Mouse (Mus musculus): ENCODE measurements around the gene Gm20390. TPM values are rescaled to one million over a fixed set of nuclear protein-coding genes. Genes with fewer than 3 reads are reported as not detected.

The Gm20390 gene
- polyA plus RNA-seq, 1 experiment from 2014 or later, result 351 TPM

- no peaks in the 10 kb centered on the region for H3K4me1 ChIP-seq (replicated peaks)
- 96% methylated on average over 3 of the region's 3 CpGs for WGBS
- H3K4me2 ChIP-seq, result no peak overlapping the region
- H3K4me3 ChIP-seq, result no peak overlapping the region
- no peaks in the 10 kb centered on the region for H3K9me3 ChIP-seq
- H3K27me3 ChIP-seq, result no peaks in the 10 kb centered on the region
- no peak overlapping the region for H3K27ac ChIP-seq
- ATAC-seq (ENCODE audit: low FRiP score), result no peak
- no peak overlapping the region for H3K9ac ChIP-seq
- peaks cover 69% of the 10 kb centered on the region for H3K36me3 ChIP-seq
These were observed 56.5 kb downstream of the Gm20390 start for GRCm38 (mm10) chr11:93911603-93912002.

- Histone ChIP-seq H3K36me3 (peaks cover 66% of the 10 kb centered on the region), H3K4me3 (no peak overlapping the region), H3K9ac (no peak overlapping the region), H3K4me2 (no peak overlapping the region), H3K4me1 (replicated peaks) (no peaks in the 10 kb centered on the region), H3K27me3 (no peaks in the 10 kb centered on the region), H3K27ac (no peak overlapping the region), H3K9me3 (no peaks in the 10 kb centered on the region)
- WGBS, result 95% methylated on average over 9 of the region's 9 CpGs
- ATAC-seq (ENCODE audit: low FRiP score), result no peak
These were observed 59.3 kb downstream of the Gm20390 start for GRCm38 (mm10) chr11:93908829-93909228.

- Histone ChIP-seq H3K27ac (no peak overlapping the region), H3K36me3 (peaks cover 60% of the 10 kb centered on the region), H3K4me2 (no peak overlapping the region), H3K27me3 (no peaks in the 10 kb centered on the region), H3K9ac (no peak overlapping the region), H3K9me3 (no peaks in the 10 kb centered on the region), H3K4me1 (replicated peaks) (no peaks in the 10 kb centered on the region), H3K4me3 (no peak overlapping the region)
- no peak for ATAC-seq (ENCODE audit: low FRiP score)
- 92% methylated on average over 3 of the region's 3 CpGs for whole genome bisulfite sequencing
These were observed 60.3 kb downstream of the Gm20390 start for GRCm38 (mm10) chr11:93907839-93908238.

GRCm38 (mm10) chr11:93906834-93907233 lies 61.3 kb downstream of the Gm20390 start:
- no peak for ATAC-seq (ENCODE audit: low FRiP score)
- no peak overlapping the region for H3K9ac ChIP-seq
- no peaks in the 10 kb centered on the region for H3K27me3 ChIP-seq
- no peaks in the 10 kb centered on the region for H3K9me3 ChIP-seq
- H3K4me3 ChIP-seq, result no peak overlapping the region
- peaks cover 59% of the 10 kb centered on the region for H3K36me3 ChIP-seq
- H3K4me1 ChIP-seq (replicated peaks), result no peaks in the 10 kb centered on the region
- H3K4me2 ChIP-seq, result no peak overlapping the region
- no peak overlapping the region for H3K27ac ChIP-seq
- WGBS, result 97% methylated on average over 3 of the region's 4 CpGs

Other genes starting within 250 kb of the Gm20390 start
- 29.9 and 31.8 TPM in 2 replicates for gene Utp18, start 82.5 kb downstream of the Gm20390 start, polyA plus RNA-seq (2015; fragmentation: Nextera tagmentation; extraction: Ambion mirVana)
- gene Mbtd1, start 82.4 kb downstream of the Gm20390 start, polyA plus RNA-seq (2015; fragmentation: Nextera tagmentation; extraction: Ambion mirVana), result 34.5 and 34.8 TPM in 2 replicates
- 80.5 and 81.5 TPM in 2 replicates for gene Nme2, start 12.0 kb downstream of the Gm20390 start, polyA plus RNA-seq (2015; fragmentation: Nextera tagmentation; extraction: Ambion mirVana)
- gene Nme1, start 228 bp upstream of the Gm20390 start, polyA plus RNA-seq (2015; fragmentation: Nextera tagmentation; extraction: Ambion mirVana), result 340 and 371 TPM in 2 replicates
- gene Spag9, start 27.8 kb upstream of the Gm20390 start, polyA plus RNA-seq (2015; fragmentation: Nextera tagmentation; extraction: Ambion mirVana), result 96.8 and 98.6 TPM in 2 replicates
- 32.3 and 36.0 TPM in 2 replicates for gene Tob1, start 243.2 kb upstream of the Gm20390 start, polyA plus RNA-seq (2015; fragmentation: Nextera tagmentation; extraction: Ambion mirVana)